Mouse (Mus musculus) yolk sac, embryonic 10.5 days (tissue): ENCODE data around the gene Gm7102.
"Not testable (repeated sequence)": the region's sequence is repeated elsewhere in the genome, so short reads cannot be mapped to it uniquely, and the experiment has no call there.

Experiments
- DNase-seq: peaks from one replicate; pipeline ENCODE4 v3.0.0-alpha.2; 2017; ENCODE audit warnings: low spot score

Gene Gm7102

GRCm38 (mm10) chr19:61175756-61176324, at the start of gene Gm7102:
TSS of gene Gm7102 (minus strand) at chr19:61176309.
- no peak for DNase-seq

GRCm38 (mm10) chr19:61224678-61225525, 48.8 kb upstream of the Gm7102 start:
- DNase-seq, result no peak

GRCm38 (mm10) chr19:61223706-61224328, 47.7 kb upstream of the Gm7102 start:
- peak; percentile 30 for DNase-seq

GRCm38 (mm10) chr19:61207506-61207905, 31.4 kb upstream of the Gm7102 start:
- not testable (repeated sequence) for DNase-seq

- DNase-seq, result peak; percentile 27
These were observed 23.7 kb upstream of the Gm7102 start for GRCm38 (mm10) chr19:61199836-61200235.

- DNase-seq, result peak; percentile 100
These were observed 23.2 kb upstream of the Gm7102 start for GRCm38 (mm10) chr19:61199316-61199715.

GRCm38 (mm10) chr19:61183590-61183989, 7.5 kb upstream of the Gm7102 start, which contains the start of gene Gm6020:
TSS of gene Gm6020 (plus strand) at chr19:61183890.
- DNase-seq, result not testable (repeated sequence)

GRCm38 (mm10) chr19:61151701-61152420, 24.2 kb downstream of the Gm7102 start:
- DNase-seq, result no peak

- peak; percentile 57 for DNase-seq
These were observed 24.8 kb downstream of the Gm7102 start for GRCm38 (mm10) chr19:61151372-61151700.

GRCm38 (mm10) chr19:61141299-61141698, 34.8 kb downstream of the Gm7102 start:
- DNase-seq, result peak; percentile 24

GRCm38 (mm10) chr19:61140342-61141206, 35.5 kb downstream of the Gm7102 start, which contains the start of gene Zfp950:
TSS of gene Zfp950 (minus strand) at chr19:61140840.
- peak; percentile 90 for DNase-seq

- no peak for DNase-seq
These were observed 37.5 kb downstream of the Gm7102 start for GRCm38 (mm10) chr19:61138655-61139054.

- DNase-seq, result no peak
These were observed 45.0 kb downstream of the Gm7102 start for GRCm38 (mm10) chr19:61131096-61131495.
